Mouse (Mus musculus): ENCODE measurements around the gene Siae.

Gene Siae

DNA sequence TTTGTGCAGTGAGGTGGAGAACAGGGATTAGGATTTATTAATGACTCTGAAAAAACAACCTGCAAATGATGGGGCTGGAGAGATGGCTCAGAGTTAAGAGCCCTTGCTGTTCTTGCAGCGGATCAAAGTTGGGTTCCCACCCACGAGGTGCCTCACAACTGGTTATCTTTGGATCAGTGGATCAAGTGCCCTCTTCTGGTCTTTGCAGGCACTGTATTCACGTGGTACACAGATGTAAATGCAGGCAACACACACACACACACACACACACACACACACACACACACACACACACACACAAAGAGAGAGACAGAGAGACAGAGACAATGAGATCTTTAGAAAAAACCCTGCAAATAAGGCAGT, 132.4 kb downstream of the Siae start:
- DNase-seq: no peak

DNA sequence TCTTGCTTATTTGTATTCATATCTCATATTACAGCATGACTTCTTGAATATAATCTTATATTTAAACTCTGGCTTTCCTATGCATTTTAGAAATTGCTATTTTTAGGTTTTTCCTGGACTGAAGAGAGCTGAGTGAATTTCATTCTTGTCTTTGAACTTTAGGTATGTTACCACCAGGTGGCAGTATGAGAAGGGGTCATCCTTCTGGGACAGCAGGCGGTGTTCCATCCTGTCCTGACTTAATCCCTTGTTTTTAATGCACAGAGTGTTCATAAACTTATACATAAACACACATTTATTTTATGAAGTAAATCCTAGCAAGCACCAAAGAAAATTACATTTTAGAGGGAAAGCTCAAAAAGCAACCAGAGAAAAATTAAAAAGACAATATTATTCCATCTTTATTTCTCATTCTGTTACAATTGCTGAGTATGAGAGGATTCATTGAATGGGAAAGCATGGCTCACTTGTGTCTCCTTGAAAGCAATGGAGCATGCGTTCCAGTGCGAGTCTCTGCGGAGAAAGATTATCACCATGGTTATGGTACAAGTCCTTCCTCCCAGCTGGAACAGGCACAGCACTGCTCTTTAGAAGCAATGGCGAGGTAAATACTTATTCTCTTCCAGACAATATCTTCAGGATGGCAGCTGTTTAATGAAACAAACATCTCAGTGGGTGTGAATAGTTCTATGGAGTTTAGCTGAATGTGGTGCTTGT, 134.6 kb downstream of the Siae start:
- no peak for DNase-seq
